Mouse (Mus musculus): Measurements from ENCODE around the gene Arid2. TPM values are rescaled to one million over a fixed set of nuclear protein-coding genes. Genes with fewer than 3 reads are reported as not detected.

Arid2 gene
- polyA plus RNA-seq, 1 experiment from 2014 or later, result 47.4 TPM

- Histone ChIP-seq H3K9ac (ENCODE audit: low read length) (no peak overlapping the region), H3K9me3 (ENCODE audit: control insufficient read depth, low read length) (no peaks in the 10 kb centered on the region), H3K4me3 (ENCODE audit: low read depth, low read length) (no peak overlapping the region), H3K36me3 (ENCODE audit: control insufficient read depth, insufficient read depth, low read length) (peaks cover 5% of the 10 kb centered on the region; the same call in 1 of the 2 replicates), H3K4me2 (ENCODE audit: low read depth, low read length, severe bottlenecking) (no peak overlapping the region), H3K4me1 (replicated peaks; ENCODE audit: control insufficient read depth, insufficient read depth, low read length) (no peaks in the 10 kb centered on the region; the same call in 1 of the 2 replicates), H3K27ac (ENCODE audit: low read depth, low read length) (no peak overlapping the region), H3K27me3 (ENCODE audit: control insufficient read depth, insufficient read depth, low read length) (no peaks in the 10 kb centered on the region)
- DNase-seq (ENCODE audit: low spot score), result no peak
- ATAC-seq (replicated peaks; ENCODE audit: low FRiP score), result no peak
- WGBS, result 77% methylated on average over 5 of the region's 5 CpGs
These were observed 6.1 kb upstream of the Arid2 start for GRCm38 (mm10) chr15:96281236-96281635.

GRCm38 (mm10) chr15:96283141-96283540, 4.2 kb upstream of the Arid2 start:
- Histone ChIP-seq H3K9me3 (ENCODE audit: control insufficient read depth, low read length) (no peaks in the 10 kb centered on the region), H3K4me1 (replicated peaks; ENCODE audit: control insufficient read depth, insufficient read depth, low read length) (no peaks in the 10 kb centered on the region; the same call in 1 of the 2 replicates), H3K9ac (ENCODE audit: low read length) (no peak overlapping the region), H3K27me3 (ENCODE audit: control insufficient read depth, insufficient read depth, low read length) (no peaks in the 10 kb centered on the region), H3K4me2 (ENCODE audit: low read depth, low read length, severe bottlenecking) (peak overlapping the region; percentile 71), H3K27ac (ENCODE audit: low read depth, low read length) (no peak overlapping the region), H3K4me3 (ENCODE audit: low read depth, low read length) (peak overlapping the region; percentile 95; the same call in 1 of the 2 replicates), H3K36me3 (ENCODE audit: control insufficient read depth, insufficient read depth, low read length) (peaks cover 5% of the 10 kb centered on the region; the same call in 1 of the 2 replicates)
- DNase-seq (ENCODE audit: low spot score) (no peak), ATAC-seq (replicated peaks; ENCODE audit: low FRiP score) (no peak)
- WGBS, result 69% methylated on average over 8 of the region's 8 CpGs

GRCm38 (mm10) chr15:96283920-96284431, 3.3 kb upstream of the Arid2 start:
- WGBS, result 12% methylated on average over 11 of the region's 11 CpGs
- peak overlapping the region; percentile 100 for H3K9ac ChIP-seq (ENCODE audit: low read length)
- peaks cover 5% of the 10 kb centered on the region; the same call in 1 of the 2 replicates for H3K36me3 ChIP-seq (ENCODE audit: control insufficient read depth, insufficient read depth, low read length)
- H3K9me3 ChIP-seq (ENCODE audit: control insufficient read depth, low read length), result no peaks in the 10 kb centered on the region
- H3K27ac ChIP-seq (ENCODE audit: low read depth, low read length), result peak overlapping the region; percentile 47; the same call in 1 of the 2 replicates
- peak overlapping the region; percentile 95 for H3K4me3 ChIP-seq (ENCODE audit: low read depth, low read length)
- ATAC-seq (replicated peaks; ENCODE audit: low FRiP score), result no peak
- peak overlapping the region; percentile 71 for H3K4me2 ChIP-seq (ENCODE audit: low read depth, low read length, severe bottlenecking)
- no peaks in the 10 kb centered on the region; the same call in 1 of the 2 replicates for H3K4me1 ChIP-seq (replicated peaks; ENCODE audit: control insufficient read depth, insufficient read depth, low read length)
- no peaks in the 10 kb centered on the region for H3K27me3 ChIP-seq (ENCODE audit: control insufficient read depth, insufficient read depth, low read length)
- no peak for DNase-seq (ENCODE audit: low spot score)

- DNase-seq (ENCODE audit: low spot score), result no peak
- H3K36me3 ChIP-seq (ENCODE audit: control insufficient read depth, insufficient read depth, low read length), result peaks cover 5% of the 10 kb centered on the region; the same call in 1 of the 2 replicates
These were observed 2.5 kb upstream of the Arid2 start for GRCm38 (mm10) chr15:96284711-96285322.

GRCm38 (mm10) chr15:96285323-96286014, 1.8 kb upstream of the Arid2 start:
- under 1% methylated on average over 41 of the region's 64 CpGs for WGBS

More at GRCm38 (mm10) chr15:96284711-96285322, 2.5 kb upstream of the Arid2 start:
- peak overlapping the region; percentile 100 for H3K9ac ChIP-seq (ENCODE audit: low read length)
- no peaks in the 10 kb centered on the region for H3K27me3 ChIP-seq (ENCODE audit: control insufficient read depth, insufficient read depth, low read length)
- under 1% methylated on average over 47 of the region's 67 CpGs for WGBS
- H3K4me3 ChIP-seq (ENCODE audit: low read depth, low read length), result peak overlapping the region; percentile 95
- H3K4me1 ChIP-seq (replicated peaks; ENCODE audit: control insufficient read depth, insufficient read depth, low read length), result no peaks in the 10 kb centered on the region; the same call in 1 of the 2 replicates
- peak overlapping the region; percentile 71 for H3K4me2 ChIP-seq (ENCODE audit: low read depth, low read length, severe bottlenecking)
- no peaks in the 10 kb centered on the region for H3K9me3 ChIP-seq (ENCODE audit: control insufficient read depth, low read length)
- peak; percentile 48 for ATAC-seq (replicated peaks; ENCODE audit: low FRiP score)
- peak overlapping the region; percentile 100 for H3K27ac ChIP-seq (ENCODE audit: low read depth, low read length)

GRCm38 (mm10) chr15:96286015-96286934, 1.0 kb upstream of the Arid2 start:
- Histone ChIP-seq H3K27ac (ENCODE audit: low read depth, low read length) (peak overlapping the region; percentile 100), H3K36me3 (ENCODE audit: control insufficient read depth, insufficient read depth, low read length) (no peaks in the 10 kb centered on the region), H3K27me3 (ENCODE audit: control insufficient read depth, insufficient read depth, low read length) (no peaks in the 10 kb centered on the region), H3K4me3 (ENCODE audit: low read depth, low read length) (peak overlapping the region; percentile 95), H3K9me3 (ENCODE audit: control insufficient read depth, low read length) (no peaks in the 10 kb centered on the region), H3K4me2 (ENCODE audit: low read depth, low read length, severe bottlenecking) (peak overlapping the region; percentile 71), H3K4me1 (replicated peaks; ENCODE audit: control insufficient read depth, insufficient read depth, low read length) (peaks cover 2% of the 10 kb centered on the region; the same call in 1 of the 2 replicates), H3K9ac (ENCODE audit: low read length) (peak overlapping the region; percentile 100)
- peak; percentile 97 for DNase-seq (ENCODE audit: low spot score)
- under 1% methylated on average over 70 of the region's 72 CpGs for WGBS
- ATAC-seq (replicated peaks; ENCODE audit: low FRiP score), result peak; percentile 77

More at GRCm38 (mm10) chr15:96285323-96286014, 1.8 kb upstream of the Arid2 start:
- ATAC-seq (replicated peaks; ENCODE audit: low FRiP score) (peak; percentile 87), DNase-seq (ENCODE audit: low spot score) (peak; percentile 94)
- Histone ChIP-seq H3K36me3 (ENCODE audit: control insufficient read depth, insufficient read depth, low read length) (no peaks in the 10 kb centered on the region; the same call in 1 of the 2 replicates), H3K4me2 (ENCODE audit: low read depth, low read length, severe bottlenecking) (peak overlapping the region; percentile 71), H3K9ac (ENCODE audit: low read length) (peak overlapping the region; percentile 100), H3K9me3 (ENCODE audit: control insufficient read depth, low read length) (no peaks in the 10 kb centered on the region), H3K4me3 (ENCODE audit: low read depth, low read length) (peak overlapping the region; percentile 95), H3K4me1 (replicated peaks; ENCODE audit: control insufficient read depth, insufficient read depth, low read length) (no peaks in the 10 kb centered on the region; the same call in 1 of the 2 replicates), H3K27me3 (ENCODE audit: control insufficient read depth, insufficient read depth, low read length) (no peaks in the 10 kb centered on the region), H3K27ac (ENCODE audit: low read depth, low read length) (peak overlapping the region; percentile 100)

GRCm38 (mm10) chr15:96286935-96287292, 404 bp upstream of the Arid2 start:
- Histone ChIP-seq H3K4me3 (ENCODE audit: low read depth, low read length) (peak overlapping the region; percentile 95), H3K9me3 (ENCODE audit: control insufficient read depth, low read length) (no peaks in the 10 kb centered on the region), H3K9ac (ENCODE audit: low read length) (peak overlapping the region; percentile 100), H3K27me3 (ENCODE audit: control insufficient read depth, insufficient read depth, low read length) (no peaks in the 10 kb centered on the region), H3K27ac (ENCODE audit: low read depth, low read length) (peak overlapping the region; percentile 100), H3K36me3 (ENCODE audit: control insufficient read depth, insufficient read depth, low read length) (no peaks in the 10 kb centered on the region; the same call in 1 of the 2 replicates), H3K4me2 (ENCODE audit: low read depth, low read length, severe bottlenecking) (peak overlapping the region; percentile 71; the same call in 1 of the 2 replicates), H3K4me1 (replicated peaks; ENCODE audit: control insufficient read depth, insufficient read depth, low read length) (peaks cover 2% of the 10 kb centered on the region; the same call in 1 of the 2 replicates)
- no peak for DNase-seq (ENCODE audit: low spot score)
- peak; percentile 12 for ATAC-seq (replicated peaks; ENCODE audit: low FRiP score)
- under 1% methylated on average over 31 of the region's 63 CpGs for WGBS

All from forebrain, embryonic 11.5 days (tissue).